Mouse (Mus musculus): ENCODE data around the gene Prkar1b.

DNA sequence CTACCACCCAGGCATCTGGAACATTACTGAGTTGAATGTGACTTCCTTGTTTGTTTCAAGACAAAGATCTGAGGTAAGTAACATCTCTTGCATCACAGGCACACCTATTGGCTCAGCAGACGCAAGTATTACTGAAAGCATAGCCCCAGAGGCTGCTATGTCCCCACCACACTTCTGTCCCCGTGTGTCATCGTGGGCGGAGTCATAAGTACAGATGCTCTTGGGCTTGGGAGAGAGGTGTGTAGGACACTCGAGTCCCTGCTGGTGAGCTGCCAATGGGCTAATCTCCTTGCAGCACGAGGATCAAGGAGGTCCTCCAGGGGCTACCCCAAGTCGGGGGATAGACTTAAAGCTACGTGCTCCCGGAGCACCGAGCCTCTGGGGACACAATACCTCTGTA is 96.6 kb downstream of the Prkar1b start:
- no peak for TF ChIP-seq CTCF (IDR thresholded peaks at IDR 0.05; ENCODE audit: control insufficient read depth, insufficient read depth, insufficient read length)
- no peak for TF ChIP-seq MAX (IDR thresholded peaks at IDR 0.05)
- no peak for TF ChIP-seq MYOG (IDR thresholded peaks at IDR 0.05; ENCODE audit: control insufficient read depth, extremely low read depth, insufficient read length)

Data from C2C12 (cell line).